In the genomic region with DNA sequence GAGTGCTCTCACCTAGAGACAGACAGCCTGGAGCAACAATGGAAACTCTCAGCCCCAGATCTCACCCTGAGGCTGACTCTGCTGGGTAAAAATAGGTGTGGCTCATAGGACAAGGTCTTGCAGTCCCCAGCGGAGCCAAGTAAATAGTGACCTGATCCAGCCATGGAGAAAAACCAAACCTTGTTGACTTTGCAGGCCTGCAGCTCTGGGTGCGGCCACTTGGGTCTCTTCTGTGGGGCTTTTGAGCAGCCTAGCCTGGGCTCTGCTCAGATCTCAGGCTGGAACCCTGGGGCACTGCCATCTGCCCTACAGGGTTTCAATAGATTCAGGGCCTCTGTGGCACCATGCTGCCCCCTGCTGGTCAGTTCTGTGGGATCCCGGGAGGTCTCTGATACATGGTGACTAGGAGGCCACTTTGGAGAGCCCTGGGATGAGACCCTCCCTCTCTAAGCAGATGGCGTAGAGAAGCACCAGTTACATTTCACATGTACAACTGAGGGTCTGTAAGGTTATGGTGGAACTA, we compare ENCODE assay signal across 8 mouse cellular contexts. TPM values are rescaled to one million over a fixed set of nuclear protein-coding genes. Genes with fewer than 3 reads are reported as not detected.
DNase-seq lines count a peak whose midpoint lies in the region; ATAC-seq and TF ChIP-seq lines count a peak whose summit lies in the region.

No protein-coding gene starts in this region.

- DNase-seq in ES-E14 (ENCODE audit: low read depth, low spot score) = peak; percentile 91
- peak; percentile 96 for DNase-seq in cerebellum, adult 8-10 months
- peak; percentile 77 to 91 for DNase-seq in layer of hippocampus, adult 8-10 months (ENCODE audit: low spot score in 2 of 2)
- peak; percentile 26 for DNase-seq in retina, adult 2 months (ENCODE audit: low read depth, low spot score)
- peak; percentile 52 for DNase-seq in thymus, postnatal 25 days

- no peaks in the 10 kb centered on the region for H3K36me3 ChIP-seq in ES-E14 (ENCODE audit: control insufficient read depth, insufficient read depth, low read length, poor library complexity, severe bottlenecking)
- H3K36me3 ChIP-seq in lung, embryonic 15.5 days = no peaks in the 10 kb centered on the region

- 36% methylated on average over 4 of the region's 4 CpGs for WGBS in lung, embryonic 15.5 days

- H3K4me1 ChIP-seq in ES-E14 (ENCODE audit: control insufficient read depth in 2 of 2, insufficient read depth in 2 of 2, low read length in 2 of 2, poor library complexity in 1 of 2) = peaks cover 4 to 18% of the 10 kb centered on the region in 2 experiments; a peak in 3 of 4 replicates
- 0 out of 2 replicates have a peak, but pooled peaks cover 3% of the 10 kb centered on the region for H3K4me1 ChIP-seq in lung, embryonic 15.5 days

- no peaks in the 10 kb centered on the region for H3K27me3 ChIP-seq in lung, embryonic 15.5 days

- H3K4me2 ChIP-seq in lung, embryonic 15.5 days = no peak overlapping the region

- no peak overlapping the region for H3K27ac ChIP-seq in ES-E14 (ENCODE audit: insufficient read depth, low read depth, low read length, poor library complexity, severe bottlenecking)
- H3K27ac ChIP-seq in lung, embryonic 15.5 days = 0 out of 2 replicates have a peak overlapping the region, but pooled peaks have one; percentile 19

- in situ Hi-C loops in ES-E14 (cut with MboI; ENCODE audit: low sequenced_read_pairs in 2 of 2, unreplicated experiment in 2 of 2) = no loop called here

- no peaks in the 10 kb centered on the region for H3K9me3 ChIP-seq in ES-E14 (ENCODE audit: control insufficient read depth, insufficient read depth, low read depth, low read length)
- H3K9me3 ChIP-seq in lung, embryonic 15.5 days = no peaks in the 10 kb centered on the region

- peak overlapping the region; percentile 11; the same call in 1 of the 2 replicates for H3K9ac ChIP-seq in ES-E14 (ENCODE audit: insufficient read depth, low read depth, low read length, poor library complexity, severe bottlenecking)
- H3K9ac ChIP-seq in lung, embryonic 15.5 days = no peak overlapping the region

- H3K4me3 ChIP-seq in ES-E14 (ENCODE audit: insufficient read depth in 1 of 2, low read depth in 1 of 2, low read length in 2 of 2, poor library complexity in 1 of 2, severe bottlenecking in 1 of 2) = no peak overlapping the region
- H3K4me3 ChIP-seq in lung, embryonic 15.5 days = no peak overlapping the region

- ATAC-seq in frontal cortex, adult (ENCODE audit: low TSS enrichment) = peak; percentile 96
- ATAC-seq in hematopoietic stem cell, adult 5-6 weeks (replicated peaks in 1 of 2; ENCODE audit: insufficient read depth in 1 of 2, low FRiP score in 2 of 2, low TSS enrichment in 1 of 2, low read depth in 1 of 2, poor library complexity in 2 of 2, severe bottlenecking in 2 of 2) = peak; percentile 66 to 86
- peak; percentile 77 for ATAC-seq in lung, embryonic 15.5 days (ENCODE audit: borderline replicate concordance, extremely low read depth, low FRiP score, low TSS enrichment)

TF ChIP-seq in ES-E14, 5 proteins besides CTCF, POLR2A, EP300 and RAD21:
- TF ChIP-seq ZC3H11A (IDR thresholded peaks at IDR 0.05; ENCODE audit: borderline replicate concordance, low read depth, low read length) (peak; percentile 91), CHD2 (IDR thresholded peaks at IDR 0.05; ENCODE audit: low read depth, low read length) (no peak), MAFK (IDR thresholded peaks at IDR 0.05; ENCODE audit: insufficient read depth, low read depth, low read length) (no peak), HCFC1 (IDR thresholded peaks at IDR 0.05; ENCODE audit: borderline replicate concordance, insufficient read depth, low read length) (peak; percentile 28; the same call in 1 of the 2 replicates), ZNF384 (IDR thresholded peaks at IDR 0.05; ENCODE audit: low read depth, low read length) (no peak)

RNA-seq across cellular contexts. Expression of a gene that starts 28.7 kb away (rescaled TPM):
- 3.9 and 4.0 TPM in 2 replicates for total RNA-seq in ES-E14 (2012; rRNA removed)
- 13.1 and 18.0 TPM in 2 replicates for total RNA-seq in hematopoietic stem cell, adult 5-6 weeks (2017)
- total RNA-seq in layer of hippocampus, adult 8-10 months (2022) = 10 to 100 TPM; 40.8 to 52.0 (median 45.5) TPM
- polyA plus RNA-seq in lung, embryonic 15.5 days (2015; fragmentation: Nextera tagmentation; extraction: Ambion mirVana) = 1.4 and 2.1 TPM in 2 replicates

RNA-seq across cellular contexts. Expression of a gene that starts 52.6 kb away (rescaled TPM):
- total RNA-seq in ES-E14 (2012; rRNA removed) = 6.4 and 11.3 TPM in 2 replicates
- total RNA-seq in hematopoietic stem cell, adult 5-6 weeks (2017) = not detected in 2 replicates
- total RNA-seq in layer of hippocampus, adult 8-10 months (2022) = 10 to 100 TPM; 29.8 to 38.5 (median 34.8) TPM
- polyA plus RNA-seq in lung, embryonic 15.5 days (2015; fragmentation: Nextera tagmentation; extraction: Ambion mirVana) = 10.9 and 13.5 TPM in 2 replicates

Comparison
In these comparisons a context has a peak if more than half of its experiments do, and no peak if none do; other contexts are left out.
1. DNase-seq: peak in every context shown above with its lines; median percentile 96 in cerebellum, adult 8-10 months; 91 in ES-E14; 84 in layer of hippocampus, adult 8-10 months; 52 in thymus, postnatal 25 days; 26 in retina, adult 2 months.